In the genomic region with DNA sequence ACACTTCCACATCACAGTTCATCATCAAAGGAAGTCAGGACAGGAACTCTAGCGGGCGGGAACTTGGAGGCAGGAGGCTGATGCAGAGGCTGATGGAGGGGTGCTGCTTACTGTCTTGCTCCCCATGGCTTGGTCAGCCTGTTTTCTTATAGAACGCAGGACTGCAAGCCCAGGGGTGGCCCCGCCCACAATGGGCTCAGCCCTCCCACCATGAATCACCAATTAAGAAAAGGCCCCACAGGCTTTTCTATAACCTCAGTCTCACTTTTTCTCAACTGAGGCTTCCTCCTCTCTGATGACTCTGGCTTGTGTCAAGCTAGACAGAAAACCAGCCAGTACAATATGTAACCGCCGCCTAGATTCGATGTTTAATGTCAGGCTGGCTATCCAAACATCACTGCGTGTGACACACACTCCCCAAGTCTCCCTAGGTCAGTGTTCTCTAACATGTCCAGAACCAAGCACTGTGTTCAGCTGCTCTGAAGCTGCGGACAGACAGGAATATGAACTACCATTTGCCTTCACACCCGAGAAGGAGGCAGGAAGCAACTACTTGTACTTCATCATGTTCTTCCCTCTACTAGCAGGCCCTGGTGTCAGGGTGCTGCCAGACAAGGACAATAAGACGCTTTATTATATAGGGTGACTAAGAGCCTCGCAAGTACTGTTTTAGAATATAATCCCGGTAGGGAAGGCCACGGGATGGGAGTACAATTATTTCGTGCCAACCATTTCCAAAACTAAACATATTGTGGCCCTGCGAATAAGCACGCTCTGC, we compare ENCODE assay signal across 8 mouse cellular contexts. TPM values are rescaled to one million over a fixed set of nuclear protein-coding genes. Genes with fewer than 3 reads are reported as not detected.
DNase-seq lines count a peak whose midpoint lies in the region; ATAC-seq and TF ChIP-seq lines count a peak whose summit lies in the region.

No protein-coding gene starts in this region.

- H3K27ac ChIP-seq in forebrain, embryonic 16.5 days (ENCODE audit: low read length), result peak overlapping the region; percentile 88
- H3K27ac ChIP-seq in kidney, postnatal 0 days, result peak overlapping the region; percentile 97

- H3K4me2 ChIP-seq in forebrain, embryonic 16.5 days (ENCODE audit: low read length), result peak overlapping the region; percentile 56
- H3K4me2 ChIP-seq in kidney, postnatal 0 days (ENCODE audit: low read length), result peak overlapping the region; percentile 85

- peak overlapping the region; percentile 89 for H3K9ac ChIP-seq in forebrain, embryonic 16.5 days (replicated peaks; ENCODE audit: low read depth, low read length)
- peak overlapping the region; percentile 89; the same call in 1 of the 2 replicates for H3K9ac ChIP-seq in kidney, postnatal 0 days (ENCODE audit: low read depth, low read length)

- no peak for TF ChIP-seq CTCF in kidney, postnatal 0 days (IDR thresholded peaks at IDR 0.05; ENCODE audit: low read depth)

- intact Hi-C loops in gastrocnemius, postnatal 14 days (cut with DNase I; ENCODE audit: low total_unique reads), result loop anchor here (5.0 kb wide), 1 partner anchor 35 kb away; no protein-coding TSS in a partner anchor
- intact Hi-C loops in gastrocnemius, postnatal 36 days (cut with DNase I), result loop anchor here (5.0 kb wide), 2 partner anchors 35 to 50 kb away; no protein-coding TSS in a partner anchor

- H3K27me3 ChIP-seq in forebrain, embryonic 16.5 days (replicated peaks; ENCODE audit: control insufficient read depth, insufficient read depth, low read length), result no peaks in the 10 kb centered on the region
- no peaks in the 10 kb centered on the region for H3K27me3 ChIP-seq in kidney, postnatal 0 days (ENCODE audit: insufficient read depth, low read length)
- H3K27me3 ChIP-seq in splenic B cell, adult 2 months (ENCODE audit: control insufficient read depth, insufficient read depth, low read length, poor library complexity, severe bottlenecking), result no peaks in the 10 kb centered on the region

- H3K36me3 ChIP-seq in forebrain, embryonic 16.5 days (ENCODE audit: control insufficient read depth, insufficient read depth), result no peaks in the 10 kb centered on the region
- no peaks in the 10 kb centered on the region for H3K36me3 ChIP-seq in kidney, postnatal 0 days (ENCODE audit: insufficient read depth, low read length)
- H3K36me3 ChIP-seq in splenic B cell, adult 2 months (ENCODE audit: control insufficient read depth, insufficient read depth, low read length, poor library complexity, severe bottlenecking), result no peaks in the 10 kb centered on the region

- peaks cover 45% of the 10 kb centered on the region for H3K4me1 ChIP-seq in forebrain, embryonic 16.5 days (replicated peaks; ENCODE audit: control insufficient read depth, insufficient read depth, low read length)
- peaks cover 23% of the 10 kb centered on the region for H3K4me1 ChIP-seq in kidney, postnatal 0 days (replicated peaks; ENCODE audit: insufficient read depth, low read length)

- peak; percentile 45 for DNase-seq in gastrocnemius, postnatal 14 days
- no peak for DNase-seq in gastrocnemius, postnatal 36 days
- peak; percentile 46 for DNase-seq in adipocyte (ENCODE audit: low spot score)
- DNase-seq in kidney, postnatal 0 days (ENCODE audit: low spot score), result peak; percentile 56
- peak; percentile 65 to 70 for DNase-seq in lung, postnatal 4 days
- peak; percentile 58 for DNase-seq in splenic B cell, adult 2 months (ENCODE audit: low read depth, low spot score)

- ATAC-seq in forebrain, embryonic 16.5 days, result no peak
- ATAC-seq in kidney, postnatal 0 days (replicated peaks; ENCODE audit: low FRiP score, low read depth), result no peak
- ATAC-seq in megakaryocyte progenitor cell, adult 5-6 weeks (replicated peaks; ENCODE audit: poor library complexity), result no peak

- no peaks in the 10 kb centered on the region for H3K9me3 ChIP-seq in forebrain, embryonic 16.5 days (ENCODE audit: control insufficient read depth, low read length)
- H3K9me3 ChIP-seq in kidney, postnatal 0 days (replicated peaks; ENCODE audit: low read length), result no peaks in the 10 kb centered on the region

- WGBS in forebrain, embryonic 16.5 days, result 13% methylated on average over 17 of the region's 17 CpGs
- WGBS in kidney, postnatal 0 days, result 9% methylated on average over 17 of the region's 17 CpGs

- peak overlapping the region; percentile 84 for H3K4me3 ChIP-seq in forebrain, embryonic 16.5 days (replicated peaks; ENCODE audit: low read length)
- peak overlapping the region; percentile 79 for H3K4me3 ChIP-seq in kidney, postnatal 0 days (replicated peaks; ENCODE audit: low read depth, low read length)

RNA-seq across cellular contexts. Expression of a gene that starts 1.4 kb away (rescaled TPM):
- 10 to 100 TPM; 24.0 to 28.7 TPM for total RNA-seq in gastrocnemius, postnatal 14 days (2021)
- 10 to 100 TPM; 10.6 to 14.4 TPM for total RNA-seq in gastrocnemius, postnatal 36 days (2021)
- polyA plus RNA-seq in forebrain, embryonic 16.5 days (2015; fragmentation: Nextera tagmentation; extraction: Ambion mirVana), result 230 and 234 TPM in 2 replicates
- 69.5 and 86.7 TPM in 2 replicates for polyA plus RNA-seq in kidney, postnatal 0 days (2015; fragmentation: Nextera tagmentation; extraction: Ambion mirVana)
- 59.7 and 63.9 TPM in 2 replicates for total RNA-seq in megakaryocyte progenitor cell, adult 5-6 weeks (2015)
- total RNA-seq in megakaryocyte progenitor cell, adult 5-6 weeks (2017), result 81.8 and 83.9 TPM in 2 replicates

Comparison
In these comparisons a context has a peak if more than half of its experiments do, and no peak if none do; other contexts are left out.
1. DNase-seq: peak in gastrocnemius, postnatal 14 days (single experiment), adipocyte (single experiment), kidney, postnatal 0 days (single experiment), lung, postnatal 4 days (2 of 2) and splenic B cell, adult 2 months (single experiment); none in gastrocnemius, postnatal 36 days (0 of 2).